Mouse (Mus musculus) ES-E14 (cell line): ENCODE measurements around the gene Trappc3l.

Experiments
- MAFK ChIP-seq: IDR thresholded peaks from 2 replicates; pipeline ENCODE4 v1.6.1; 2014; ENCODE audit warnings: mild to moderate bottlenecking, low read depth, low read length, inconsistent platforms; ENCODE audit not compliant: insufficient read depth
- ZC3H11A ChIP-seq: IDR thresholded peaks from 2 replicates; pipeline ENCODE4 v1.6.1; 2012; ENCODE audit warnings: low read depth, mild to moderate bottlenecking, inconsistent platforms, low read length, borderline replicate concordance

DNA sequence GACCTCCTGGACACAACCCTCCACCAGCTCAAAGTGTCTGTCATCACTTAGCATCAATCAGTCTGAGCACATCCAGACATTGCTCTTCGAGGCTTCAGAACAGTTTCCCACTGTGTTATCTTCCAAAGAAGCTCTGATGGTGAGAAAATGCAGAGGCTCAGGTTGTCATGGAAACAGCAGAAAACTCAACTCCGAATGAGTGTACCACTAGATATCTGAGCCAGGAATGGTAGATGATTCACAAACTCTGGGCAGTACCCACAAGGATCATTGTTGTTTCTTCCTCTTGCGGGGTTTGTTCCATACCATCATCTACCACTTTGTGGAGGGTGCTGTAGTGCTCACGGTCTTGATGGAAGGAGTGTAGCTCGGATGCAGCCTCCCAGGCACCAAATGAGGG, 54.5 kb downstream of the Trappc3l start:
- TF ChIP-seq ZC3H11A = no peak
- TF ChIP-seq MAFK = no peak
